Mouse (Mus musculus) G1E (cell line): ENCODE measurements around the gene Nosip. TPM values are rescaled to one million over a fixed set of nuclear protein-coding genes. Genes with fewer than 3 reads are reported as not detected.

Experiments used
- ATAC-seq: 2 replicates; pipeline ENCODE4 v1.8.0; 2016; ENCODE audit warnings: mild to moderate bottlenecking; ENCODE audit not compliant: insufficient number of reproducible peaks, poor library complexity, low FRiP score, severe bottlenecking; ENCODE audit errors: extremely low read depth
- DNase-seq: peaks from one replicate; pipeline ENCODE4 v3.0.0; 2012; ENCODE audit warnings: low spot score
- H3K27me3 ChIP-seq: 2 replicates; pipeline ENCODE4 v1.6.1; 2012; ENCODE audit warnings: mild to moderate bottlenecking, low read length, inconsistent platforms; ENCODE audit not compliant: insufficient read depth
- H3K36me3 ChIP-seq: replicated peaks from 2 replicates; pipeline ENCODE3; 2012; ENCODE audit warnings: mild to moderate bottlenecking, inconsistent platforms
- H3K4me1 ChIP-seq: 2 replicates; pipeline ENCODE4 v1.6.1; 2012; ENCODE audit warnings: low read depth, low read length, inconsistent platforms, mixed read lengths; ENCODE audit not compliant: insufficient read depth
- H3K4me3 ChIP-seq: 2 replicates; pipeline ENCODE4 v1.5.1; 2012; ENCODE audit warnings: low read depth, mild to moderate bottlenecking, inconsistent platforms, low read length, moderate library complexity, mixed read lengths
- H3K9me3 ChIP-seq: replicated peaks from 2 replicates; pipeline ENCODE4 v1.6.1; 2012; ENCODE audit warnings: inconsistent platforms
- CTCF ChIP-seq: IDR thresholded peaks from 2 replicates; pipeline ENCODE4 v1.5.1; 2012; ENCODE audit warnings: low read depth, low read length, inconsistent platforms, mixed read lengths
- GATA1 ChIP-seq: IDR thresholded peaks from 2 replicates; pipeline ENCODE4 v1.6.1; 2012; ENCODE audit warnings: borderline replicate concordance, low read length, inconsistent platforms, mixed read lengths
- GATA2 ChIP-seq: IDR thresholded peaks from 2 replicates; pipeline ENCODE4 v1.6.1; 2012; ENCODE audit warnings: low read depth, low read length, inconsistent platforms, borderline replicate concordance
- POLR2AphosphoS5 ChIP-seq: IDR thresholded peaks from 2 replicates; pipeline ENCODE4 v1.6.1; 2012; ENCODE audit warnings: low read depth, low read length, inconsistent platforms; ENCODE audit not compliant: insufficient replicate concordance
- TAL1 ChIP-seq: conservative IDR thresholded peaks from 2 replicates; pipeline ENCODE4 v1.6.1; 2012; ENCODE audit warnings: low read depth, low read length, inconsistent platforms, mixed read lengths
- polyA plus RNA-seq: library from polyadenylated mRNA; stranded (reverse); fragments of >175 nt; gene quantifications from 2 replicates; pipeline ENCODE4 v1.2.3, GENCODE M21; 2012
- total RNA-seq, 2 experiments: library from RNA; stranded (forward) in 1 of 2; stranded (reverse) in 1 of 2; fragments of 200-1000 nt in 1 of 2; fragments of >200 nt in 1 of 2; fragmentation: Nextera tagmentation in 1 of 2; gene quantifications; 2 replicates each; pipeline ENCODE4 v1.2.3; 2014 to 2017

Gene Nosip
- total and polyA plus RNA-seq, 3 experiments = 43.6 to 110 (median 49.4) TPM

GRCm38 (mm10) chr7:45025601-45026220 is 36.5 kb upstream of the Nosip start:
- TF ChIP-seq CTCF = no peak
- no peak for TF ChIP-seq GATA2
- TF ChIP-seq TAL1 = no peak
- no peak for TF ChIP-seq GATA1
- TF ChIP-seq POLR2AphosphoS5 = no peak
- Histone ChIP-seq H3K4me3 (no peak overlapping the region), H3K9me3 (no peaks in the 10 kb centered on the region), H3K36me3 (peaks cover 59% of the 10 kb centered on the region), H3K27me3 (peaks cover 5% of the 10 kb centered on the region; the same call in 1 of the 2 replicates), H3K4me1 (peaks cover 15% of the 10 kb centered on the region; the same call in 1 of the 2 replicates)
- DNase-seq = no peak
- ATAC-seq = no peak

- ATAC-seq (no peak), DNase-seq (no peak)
- TF ChIP-seq CTCF (no peak), GATA1 (no peak), POLR2AphosphoS5 (no peak), TAL1 (no peak), GATA2 (no peak)
- H3K36me3 ChIP-seq = peaks cover 63% of the 10 kb centered on the region
- no peak overlapping the region for H3K4me3 ChIP-seq
- no peaks in the 10 kb centered on the region for H3K9me3 ChIP-seq
- peaks cover under 1% of the 10 kb centered on the region; the same call in 1 of the 2 replicates for H3K27me3 ChIP-seq
- H3K4me1 ChIP-seq = peaks cover 12% of the 10 kb centered on the region; the same call in 1 of the 2 replicates
Measured at GRCm38 (mm10) chr7:45026256-45026655, 36.0 kb upstream of the Nosip start.

GRCm38 (mm10) chr7:45027761-45028160 is 34.5 kb upstream of the Nosip start:
- ATAC-seq (no peak), DNase-seq (no peak)
- Histone ChIP-seq H3K4me3 (no peak overlapping the region), H3K4me1 (peaks cover 12% of the 10 kb centered on the region; the same call in 1 of the 2 replicates), H3K27me3 (no peaks in the 10 kb centered on the region), H3K36me3 (peaks cover 76% of the 10 kb centered on the region), H3K9me3 (no peaks in the 10 kb centered on the region)
- TF ChIP-seq GATA2 (no peak), TAL1 (no peak), GATA1 (no peak), CTCF (no peak), POLR2AphosphoS5 (no peak)

- Histone ChIP-seq H3K9me3 (no peaks in the 10 kb centered on the region), H3K36me3 (peaks cover 81% of the 10 kb centered on the region), H3K27me3 (no peaks in the 10 kb centered on the region), H3K4me1 (peaks cover 12% of the 10 kb centered on the region; the same call in 1 of the 2 replicates), H3K4me3 (no peak overlapping the region)
- TF ChIP-seq CTCF (no peak), GATA1 (no peak), POLR2AphosphoS5 (no peak), GATA2 (no peak)
- DNase-seq (no peak), ATAC-seq (no peak)
Measured at GRCm38 (mm10) chr7:45028351-45028750, 33.9 kb upstream of the Nosip start.

GRCm38 (mm10) chr7:45029995-45030394 is 32.2 kb upstream of the Nosip start:
- H3K4me3 ChIP-seq = no peak overlapping the region
- TF ChIP-seq POLR2AphosphoS5 (no peak), GATA1 (no peak), GATA2 (no peak), CTCF (no peak), TAL1 (no peak)
- ATAC-seq (no peak), DNase-seq (no peak)
- H3K9me3 ChIP-seq = no peaks in the 10 kb centered on the region
- peaks cover 92% of the 10 kb centered on the region for H3K36me3 ChIP-seq
- peaks cover 8% of the 10 kb centered on the region; the same call in 1 of the 2 replicates for H3K4me1 ChIP-seq
- no peaks in the 10 kb centered on the region for H3K27me3 ChIP-seq

GRCm38 (mm10) chr7:45030857-45031256 is 31.4 kb upstream of the Nosip start:
- Histone ChIP-seq H3K4me3 (no peak overlapping the region), H3K36me3 (peaks cover 96% of the 10 kb centered on the region), H3K4me1 (0 out of 2 replicates have a peak, but pooled peaks cover 5% of the 10 kb centered on the region), H3K9me3 (no peaks in the 10 kb centered on the region), H3K27me3 (no peaks in the 10 kb centered on the region)
- TF ChIP-seq POLR2AphosphoS5 (no peak), TAL1 (no peak), CTCF (no peak), GATA1 (no peak), GATA2 (no peak)
- DNase-seq (no peak), ATAC-seq (no peak)
